Mouse (Mus musculus) forebrain, embryonic 11.5 days (tissue): Measurements from ENCODE around the gene Arl4c. TPM values are rescaled to one million over a fixed set of nuclear protein-coding genes. Genes with fewer than 3 reads are reported as not detected.

Source experiments
- ATAC-seq: fragments of 200-750 bp; cut with Nextera tagmentation; replicated peaks from 2 replicates; pipeline ENCODE4 v1.8.0; 2017; ENCODE audit warnings: moderate TSS enrichment; ENCODE audit not compliant: low FRiP score
- DNase-seq: peaks from one replicate; pipeline ENCODE4 v3.0.0-alpha.2; 2017; ENCODE audit warnings: low spot score
- H3K27ac ChIP-seq: fragments of 300-500 bp; sonication (generic); 2 replicates; pipeline ENCODE4 v1.5.1; 2014; ENCODE audit warnings: low read depth, low read length
- H3K27me3 ChIP-seq: fragments of 300-500 bp; sonication (generic); 2 replicates; pipeline ENCODE4 v1.6.1; 2014; ENCODE audit warnings: mild to moderate bottlenecking, low read length, mixed read lengths; ENCODE audit not compliant: control insufficient read depth, insufficient read depth
- H3K36me3 ChIP-seq: fragments of 300-500 bp; sonication (generic); 2 replicates; pipeline ENCODE4 v1.6.1; 2014; ENCODE audit warnings: mild to moderate bottlenecking, low read length, moderate library complexity, mixed read lengths; ENCODE audit not compliant: control insufficient read depth, insufficient read depth
- H3K4me1 ChIP-seq: fragments of 300-500 bp; sonication (generic); replicated peaks from 2 replicates; pipeline ENCODE4 v1.6.1; 2014; ENCODE audit warnings: low read length, mixed read lengths; ENCODE audit not compliant: control insufficient read depth, insufficient read depth
- H3K4me2 ChIP-seq: fragments of 300-500 bp; sonication (generic); 2 replicates; pipeline ENCODE4 v1.6.1; 2014; ENCODE audit warnings: low read depth, mild to moderate bottlenecking, low read length, moderate library complexity, mixed read lengths; ENCODE audit not compliant: severe bottlenecking
- H3K4me3 ChIP-seq: fragments of 300-500 bp; sonication (generic); 2 replicates; pipeline ENCODE4 v1.5.1; 2014; ENCODE audit warnings: low read depth, low read length
- H3K9ac ChIP-seq: fragments of 300-500 bp; sonication (generic); 2 replicates; pipeline ENCODE4 v1.6.1; 2014; ENCODE audit warnings: low read length
- H3K9me3 ChIP-seq: fragments of 300-500 bp; sonication (generic); 2 replicates; pipeline ENCODE4 v1.6.1; 2016; ENCODE audit warnings: low read length, mixed read lengths; ENCODE audit not compliant: control insufficient read depth
- WGBS: fragments of 180-500 bp; shearing (Covaris S2); extraction: QIAGEN DNeasy Blood & Tissue Kit; methylation state at CpG from one replicate; pipeline ENCODE4 v1.1.7; 2014; 5-methylcytosine and 5-hydroxymethylcytosine counted together
- polyA plus RNA-seq: library from polyadenylated mRNA; unstranded; fragments of >200 nt; fragmentation: Nextera tagmentation; extraction: Ambion mirVana; gene quantifications from 2 replicates; pipeline ENCODE4 v1.2.1, GENCODE M21; 2014

Arl4c gene
- polyA plus RNA-seq, 1 experiment from 2014 or later, result 9.2 TPM

DNA sequence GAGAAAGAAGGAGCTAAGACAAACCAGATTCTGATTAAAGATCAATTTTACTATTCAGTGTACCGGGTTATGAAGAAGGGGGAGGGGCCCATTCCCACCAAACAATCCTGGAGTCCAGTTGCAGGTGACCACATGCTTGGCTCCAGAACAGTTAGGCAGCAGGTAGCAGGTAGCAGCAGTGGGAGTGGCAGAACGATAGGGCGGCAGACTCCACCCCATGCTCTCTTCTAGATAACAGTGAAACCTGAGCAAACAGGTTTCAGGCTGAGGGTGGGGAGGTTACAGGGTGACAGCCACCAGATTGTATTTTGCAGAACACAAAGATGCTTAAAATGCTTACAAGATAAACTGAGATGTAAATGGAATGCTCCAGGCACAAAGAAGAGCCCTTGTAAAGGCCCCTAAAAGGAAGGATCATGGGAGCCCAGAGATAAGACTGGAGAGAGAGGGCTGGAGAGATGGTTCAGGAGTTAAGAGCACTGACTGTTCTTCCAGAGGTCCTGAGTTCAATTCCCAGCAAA, 56.4 kb downstream of the Arl4c start:
- no peak for ATAC-seq
- no peaks in the 10 kb centered on the region for H3K36me3 ChIP-seq
- H3K9ac ChIP-seq, result no peak overlapping the region
- H3K4me1 ChIP-seq, result no peaks in the 10 kb centered on the region
- H3K4me2 ChIP-seq, result no peak overlapping the region
- DNase-seq, result no peak
- no peak overlapping the region for H3K27ac ChIP-seq
- H3K9me3 ChIP-seq, result no peaks in the 10 kb centered on the region
- no peaks in the 10 kb centered on the region for H3K27me3 ChIP-seq
- 65% methylated on average over 3 of the region's 3 CpGs for WGBS
- H3K4me3 ChIP-seq, result no peak overlapping the region

DNA sequence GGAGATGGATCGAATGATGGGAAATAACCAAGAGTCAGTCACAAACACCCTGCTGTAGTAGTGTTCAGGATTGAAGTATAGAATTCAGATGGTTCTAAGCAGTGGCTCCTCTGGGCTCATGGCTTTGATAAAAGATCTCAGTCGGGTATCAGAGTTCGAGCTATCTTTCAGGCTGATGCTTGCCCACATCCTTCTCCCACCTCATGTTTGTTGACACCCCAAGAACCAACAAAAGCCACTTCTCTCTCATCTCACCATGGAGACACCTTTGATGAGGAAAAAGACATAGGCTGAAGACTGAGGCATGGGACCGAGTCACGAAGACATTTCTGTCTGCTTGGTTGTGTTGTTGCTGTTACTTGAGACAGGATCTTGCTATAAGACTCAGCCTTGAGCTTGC, 57.6 kb downstream of the Arl4c start:
- no peaks in the 10 kb centered on the region for H3K9me3 ChIP-seq
- no peak for ATAC-seq
- 92% methylated on average over 5 of the region's 5 CpGs for WGBS

DNA sequence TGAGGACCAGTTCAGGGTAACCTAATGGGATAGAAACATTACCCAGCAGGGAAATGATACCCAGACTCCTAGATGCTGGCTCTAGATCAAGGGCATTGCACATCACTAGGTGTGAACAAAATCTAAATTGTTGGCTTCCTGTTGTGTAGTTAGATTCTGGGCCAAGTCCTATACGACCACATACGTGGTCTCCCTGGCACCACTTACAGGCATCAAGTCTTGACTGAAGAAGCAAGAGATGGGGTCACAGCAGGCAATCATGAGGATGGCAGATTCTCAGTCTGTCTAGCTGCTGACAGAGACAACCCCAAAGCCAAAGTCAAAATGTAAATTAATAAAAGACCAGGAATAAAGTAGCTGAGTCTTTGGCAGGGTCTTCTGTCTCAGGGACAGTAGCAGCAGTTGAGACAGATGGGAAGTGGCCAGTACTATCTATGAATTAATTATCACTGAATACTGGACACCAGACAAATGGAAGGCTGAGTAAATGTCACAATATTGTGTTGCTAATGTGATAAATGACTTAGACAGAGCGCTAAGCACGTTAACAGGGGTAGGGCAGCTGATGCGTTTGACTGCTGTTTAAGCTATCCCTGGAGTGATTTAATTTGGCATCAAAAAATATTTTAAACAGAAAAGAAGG, 58.7 kb downstream of the Arl4c start:
- Histone ChIP-seq H3K36me3 (no peaks in the 10 kb centered on the region), H3K4me2 (no peak overlapping the region), H3K9me3 (no peaks in the 10 kb centered on the region), H3K4me3 (no peak overlapping the region), H3K27ac (no peak overlapping the region), H3K27me3 (peaks cover 2% of the 10 kb centered on the region; the same call in 1 of the 2 replicates), H3K4me1 (peaks cover 6% of the 10 kb centered on the region; the same call in 1 of the 2 replicates), H3K9ac (no peak overlapping the region)
- no peak for DNase-seq
- ATAC-seq, result no peak
- 82% methylated on average over 5 of the region's 5 CpGs for WGBS

More for the DNA sequence above, 57.6 kb downstream of the Arl4c start:
- Histone ChIP-seq H3K36me3 (no peaks in the 10 kb centered on the region), H3K4me2 (no peak overlapping the region), H3K4me3 (no peak overlapping the region), H3K4me1 (peaks cover 6% of the 10 kb centered on the region; the same call in 1 of the 2 replicates), H3K27ac (no peak overlapping the region), H3K9ac (no peak overlapping the region), H3K27me3 (peaks cover 2% of the 10 kb centered on the region; the same call in 1 of the 2 replicates)
- no peak for DNase-seq

DNA sequence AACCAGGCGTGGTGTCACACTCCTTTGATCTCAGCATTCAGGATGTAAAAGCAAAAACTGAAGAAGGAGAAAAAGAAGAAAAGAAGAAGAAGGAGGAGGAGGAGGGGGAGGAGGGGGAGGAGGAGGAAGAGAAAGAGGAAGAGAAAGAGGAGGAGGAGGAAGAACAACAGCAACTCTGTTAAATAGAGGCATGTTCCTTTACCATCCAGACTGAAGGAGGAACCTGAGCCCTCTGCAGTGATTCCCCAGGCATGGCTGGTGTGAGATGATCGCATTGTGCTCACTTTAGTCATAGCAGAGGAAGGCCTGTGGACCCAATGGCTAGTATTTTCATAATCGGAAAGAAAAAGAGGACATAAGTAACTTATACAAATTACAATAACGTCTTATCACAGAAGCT, 59.3 kb downstream of the Arl4c start:
- no peaks in the 10 kb centered on the region for H3K36me3 ChIP-seq
- H3K27ac ChIP-seq, result no peak overlapping the region
- WGBS, result 90% methylated on average over 4 of the region's 4 CpGs
- no peak overlapping the region for H3K4me3 ChIP-seq
- no peaks in the 10 kb centered on the region for H3K9me3 ChIP-seq
- H3K27me3 ChIP-seq, result peaks cover 2% of the 10 kb centered on the region; the same call in 1 of the 2 replicates
- H3K4me2 ChIP-seq, result no peak overlapping the region
- H3K4me1 ChIP-seq, result peaks cover 6% of the 10 kb centered on the region; the same call in 1 of the 2 replicates
- H3K9ac ChIP-seq, result no peak overlapping the region
- ATAC-seq (no peak), DNase-seq (no peak)

DNA sequence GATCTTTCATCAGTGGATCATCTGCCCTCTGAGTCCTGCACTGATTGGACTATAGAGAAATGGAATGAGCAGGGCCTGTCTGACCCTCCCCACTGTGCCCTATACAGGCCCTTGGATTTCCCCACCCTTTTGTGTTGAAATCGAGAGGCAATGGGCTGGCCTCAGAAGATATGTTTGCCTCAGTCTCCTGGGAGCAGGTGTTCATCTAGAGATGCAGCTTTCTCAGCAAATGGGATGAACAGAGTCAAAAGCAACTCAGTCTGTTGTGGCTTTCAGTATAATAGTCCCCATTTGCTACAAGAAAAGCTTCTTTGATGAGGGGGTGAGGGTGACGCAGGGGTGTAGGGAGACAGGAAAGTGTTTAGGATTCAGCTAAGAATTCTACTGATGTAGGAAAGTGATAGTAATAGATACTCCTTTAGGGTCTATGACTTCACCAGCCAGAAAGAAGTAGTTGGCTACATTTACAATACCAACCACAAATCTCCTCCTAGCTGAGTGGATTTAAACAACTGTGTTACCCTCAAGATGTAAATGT, 60.3 kb downstream of the Arl4c start:
- Histone ChIP-seq H3K4me1 (peaks cover 6% of the 10 kb centered on the region; the same call in 1 of the 2 replicates), H3K9me3 (no peaks in the 10 kb centered on the region), H3K4me3 (no peak overlapping the region), H3K27me3 (peaks cover 2% of the 10 kb centered on the region; the same call in 1 of the 2 replicates), H3K9ac (no peak overlapping the region), H3K4me2 (no peak overlapping the region), H3K36me3 (no peaks in the 10 kb centered on the region), H3K27ac (no peak overlapping the region)
- 77% methylated on average over 2 of the region's 2 CpGs for WGBS
- ATAC-seq (no peak), DNase-seq (no peak)

DNA sequence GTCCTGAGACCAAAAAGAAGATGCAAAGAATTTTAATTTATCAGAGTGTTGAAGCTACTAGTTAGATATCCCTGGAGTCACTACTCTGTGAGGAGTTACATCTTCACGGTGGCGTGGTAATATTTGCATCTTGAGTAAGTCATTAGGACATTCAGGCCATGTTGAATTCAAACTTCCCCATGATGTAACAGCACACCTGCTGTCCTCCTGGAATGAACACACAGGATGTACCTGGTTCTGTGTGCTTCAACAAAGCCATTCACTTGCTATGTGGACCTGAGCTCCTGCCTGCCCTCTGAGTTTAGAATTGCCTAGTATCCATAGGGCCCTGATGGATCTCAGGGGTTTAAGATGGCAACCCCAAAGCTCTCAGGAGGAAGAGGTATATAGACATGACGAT, 60.8 kb downstream of the Arl4c start:
- Histone ChIP-seq H3K4me1 (peaks cover 6% of the 10 kb centered on the region; the same call in 1 of the 2 replicates), H3K36me3 (no peaks in the 10 kb centered on the region), H3K4me3 (no peak overlapping the region), H3K27me3 (peaks cover 2% of the 10 kb centered on the region; the same call in 1 of the 2 replicates), H3K4me2 (no peak overlapping the region), H3K9me3 (no peaks in the 10 kb centered on the region), H3K27ac (no peak overlapping the region), H3K9ac (no peak overlapping the region)
- 91% methylated on average over 3 of the region's 3 CpGs for WGBS
- ATAC-seq, result no peak
- DNase-seq, result no peak

DNA sequence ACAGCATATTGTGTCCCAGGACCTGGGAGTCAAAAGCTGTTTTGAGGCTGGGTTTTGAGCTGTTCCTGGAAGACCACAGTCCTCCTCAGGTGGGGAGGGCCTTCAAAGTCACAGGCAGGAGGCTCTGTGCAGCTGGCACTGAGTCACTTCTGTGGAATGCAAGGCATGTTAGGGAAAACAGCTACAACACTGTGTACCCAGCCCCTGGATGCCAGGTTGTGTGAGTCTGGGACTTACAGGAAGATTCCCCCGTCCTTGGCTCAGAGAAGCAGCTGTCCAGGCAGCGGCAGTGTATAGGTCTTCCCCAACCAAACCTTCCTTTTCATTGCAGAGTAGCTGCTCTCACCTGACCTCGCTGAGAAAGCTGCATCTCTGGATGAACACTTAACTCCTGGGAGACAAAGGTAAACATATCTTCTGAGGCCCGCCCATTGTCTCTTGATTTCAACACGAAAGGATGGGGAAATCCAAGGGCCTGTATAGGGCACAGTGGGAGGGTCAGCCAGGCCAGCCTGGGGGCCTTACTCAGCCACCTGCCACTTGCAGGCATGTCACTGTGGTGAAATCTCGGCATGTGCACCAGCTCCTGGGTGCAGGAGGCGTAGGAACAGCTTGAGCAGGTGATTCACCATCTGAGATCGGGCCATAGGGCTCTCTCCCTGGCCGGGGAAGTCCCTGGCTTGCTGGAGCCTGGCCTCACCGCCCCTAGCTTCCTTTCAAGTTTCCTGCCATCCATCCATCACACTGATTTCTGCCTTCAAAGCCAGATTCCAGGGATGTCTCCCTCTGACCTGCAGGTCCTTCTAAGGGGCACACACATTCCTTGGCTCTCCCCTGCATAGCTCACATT, 62.4 kb downstream of the Arl4c start:
- 26% methylated on average over 10 of the region's 10 CpGs for WGBS
- Histone ChIP-seq H3K9ac (peak overlapping the region; percentile 23), H3K4me1 (peaks cover 6% of the 10 kb centered on the region; the same call in 1 of the 2 replicates), H3K4me2 (no peak overlapping the region), H3K4me3 (no peak overlapping the region), H3K36me3 (no peaks in the 10 kb centered on the region), H3K9me3 (no peaks in the 10 kb centered on the region), H3K27me3 (peaks cover 2% of the 10 kb centered on the region; the same call in 1 of the 2 replicates), H3K27ac (no peak overlapping the region)
- DNase-seq, result no peak
- ATAC-seq, result no peak

DNA sequence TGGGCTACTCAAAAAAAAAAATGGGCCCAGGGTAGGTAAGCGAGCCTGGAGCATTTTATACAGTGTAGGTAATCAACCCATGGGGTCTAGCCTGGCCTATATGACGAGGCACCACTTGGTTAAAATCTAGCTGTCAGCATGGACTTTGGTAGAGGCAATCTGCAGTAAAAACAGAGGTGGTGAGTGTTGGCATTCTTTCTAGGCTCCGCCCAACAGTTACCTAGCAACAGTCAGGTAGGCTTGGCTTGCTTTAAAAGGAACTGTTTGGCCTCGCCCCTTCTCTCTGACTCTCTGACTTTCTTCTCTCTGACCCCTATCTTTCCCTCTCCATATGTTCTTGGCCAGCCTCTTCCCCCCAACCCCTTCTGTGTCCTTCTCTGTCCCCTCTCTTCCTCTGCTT, 63.4 kb downstream of the Arl4c start:
- Histone ChIP-seq H3K27ac (no peak overlapping the region), H3K9me3 (no peaks in the 10 kb centered on the region)
- 73% methylated on average over 4 of the region's 4 CpGs for WGBS

More for the DNA sequence above, 63.4 kb downstream of the Arl4c start:
- peaks cover 2% of the 10 kb centered on the region; the same call in 1 of the 2 replicates for H3K27me3 ChIP-seq
- no peak overlapping the region for H3K9ac ChIP-seq
- no peaks in the 10 kb centered on the region for H3K36me3 ChIP-seq
- no peak overlapping the region for H3K4me2 ChIP-seq
- no peak for ATAC-seq
- DNase-seq, result no peak
- H3K4me3 ChIP-seq, result no peak overlapping the region
- H3K4me1 ChIP-seq, result peaks cover 6% of the 10 kb centered on the region; the same call in 1 of the 2 replicates
